Mouse (Mus musculus): Measurements from ENCODE around the gene Tpbgl.

- TF ChIP-seq CTCF (IDR thresholded peaks at IDR 0.05; ENCODE audit: extremely low read depth, insufficient read depth, insufficient read length, insufficient replicate concordance) (no peak), POLR2A (IDR thresholded peaks at IDR 0.05; ENCODE audit: low read depth, low read length) (no peak)
Observed at GRCm38 (mm10) chr7:99603875-99604662, 22.8 kb downstream of the Tpbgl start.
